Mouse (Mus musculus) heart, embryonic 11.5 days (tissue): ENCODE measurements around the gene Ptpn4. TPM values are rescaled to one million over a fixed set of nuclear protein-coding genes. Genes with fewer than 3 reads are reported as not detected.

ENCODE experiments used
- ATAC-seq: fragments of 200-750 bp; cut with Nextera tagmentation; replicated peaks from 2 replicates; pipeline ENCODE4 v1.8.0; 2017; ENCODE audit warnings: moderate library complexity; ENCODE audit not compliant: insufficient number of reproducible peaks, low FRiP score, low TSS enrichment
- H3K27ac ChIP-seq: fragments of 300-500 bp; sonication (generic); 2 replicates; pipeline ENCODE4 v1.5.1; 2014; ENCODE audit warnings: mild to moderate bottlenecking, low read depth, low read length
- H3K27me3 ChIP-seq: fragments of 300-500 bp; sonication (generic); 2 replicates; pipeline ENCODE4 v1.6.1; 2014; ENCODE audit warnings: mild to moderate bottlenecking, low read length, mixed read lengths; ENCODE audit not compliant: control insufficient read depth, insufficient read depth
- H3K36me3 ChIP-seq: fragments of 300-500 bp; sonication (generic); 2 replicates; pipeline ENCODE4 v1.6.1; 2014; ENCODE audit warnings: mild to moderate bottlenecking, low read length, moderate library complexity, mixed read lengths; ENCODE audit not compliant: control insufficient read depth, insufficient read depth
- H3K4me1 ChIP-seq: fragments of 300-500 bp; sonication (generic); 2 replicates; pipeline ENCODE4 v1.6.1; 2014; ENCODE audit warnings: low read length; ENCODE audit not compliant: control insufficient read depth, insufficient read depth
- H3K4me2 ChIP-seq: fragments of 300-500 bp; sonication (generic); 2 replicates; pipeline ENCODE4 v1.6.1; 2014; ENCODE audit warnings: mild to moderate bottlenecking, moderate library complexity
- H3K4me3 ChIP-seq: fragments of 300-500 bp; sonication (generic); 2 replicates; pipeline ENCODE4 v1.5.1; 2014; ENCODE audit warnings: low read depth, low read length
- H3K9ac ChIP-seq: fragments of 300-500 bp; sonication (generic); 2 replicates; pipeline ENCODE4 v1.6.1; 2014; ENCODE audit warnings: mild to moderate bottlenecking, low read depth, low read length, moderate library complexity
- H3K9me3 ChIP-seq: fragments of 300-500 bp; sonication (generic); replicated peaks from 2 replicates; pipeline ENCODE4 v1.6.1; 2016; ENCODE audit warnings: low read length; ENCODE audit not compliant: control insufficient read depth
- WGBS: fragments of 180-500 bp; shearing (Covaris S2); extraction: QIAGEN DNeasy Blood & Tissue Kit; methylation state at CpG from one replicate; pipeline ENCODE4 v1.1.7; 2014; ENCODE audit not compliant: insufficient replicate concordance; 5-methylcytosine and 5-hydroxymethylcytosine counted together
- polyA plus RNA-seq: library from polyadenylated mRNA; unstranded; fragments of >200 nt; fragmentation: Nextera tagmentation; extraction: Ambion mirVana; gene quantifications from 2 replicates; pipeline ENCODE4 v1.2.1, GENCODE M21; 2014

Ptpn4 gene
- polyA plus RNA-seq, 1 experiment from 2014 or later, result 5.9 TPM

DNA sequence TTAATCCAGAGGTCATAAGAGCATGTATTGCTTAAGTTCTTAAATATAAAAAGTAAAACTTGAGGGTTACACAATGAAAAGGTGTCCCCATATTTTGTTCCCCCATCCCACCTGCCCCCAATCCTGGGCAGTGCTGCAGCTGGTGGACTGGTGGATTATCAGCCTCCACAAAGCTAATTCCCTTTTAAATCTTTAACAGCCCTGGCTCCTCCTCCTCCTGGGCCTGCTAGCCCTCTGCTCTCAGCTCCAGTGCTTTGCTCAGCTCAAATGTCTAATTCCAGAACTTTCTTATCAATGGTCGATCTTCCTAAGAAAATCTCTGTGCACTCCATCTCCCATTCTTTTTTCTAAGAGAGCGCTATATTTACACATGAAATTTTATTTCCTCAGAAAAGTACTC, 191.1 kb downstream of the Ptpn4 start:
- H3K4me1 ChIP-seq, result peaks cover 22% of the 10 kb centered on the region
- H3K27ac ChIP-seq, result no peak overlapping the region
- H3K36me3 ChIP-seq, result no peaks in the 10 kb centered on the region
- no peak overlapping the region for H3K4me3 ChIP-seq
- no peak for ATAC-seq
- H3K9me3 ChIP-seq, result no peaks in the 10 kb centered on the region
- no peaks in the 10 kb centered on the region for H3K27me3 ChIP-seq
- 60% methylated on average over 2 of the region's 2 CpGs for WGBS
- H3K9ac ChIP-seq, result no peak overlapping the region
- no peak overlapping the region for H3K4me2 ChIP-seq

DNA sequence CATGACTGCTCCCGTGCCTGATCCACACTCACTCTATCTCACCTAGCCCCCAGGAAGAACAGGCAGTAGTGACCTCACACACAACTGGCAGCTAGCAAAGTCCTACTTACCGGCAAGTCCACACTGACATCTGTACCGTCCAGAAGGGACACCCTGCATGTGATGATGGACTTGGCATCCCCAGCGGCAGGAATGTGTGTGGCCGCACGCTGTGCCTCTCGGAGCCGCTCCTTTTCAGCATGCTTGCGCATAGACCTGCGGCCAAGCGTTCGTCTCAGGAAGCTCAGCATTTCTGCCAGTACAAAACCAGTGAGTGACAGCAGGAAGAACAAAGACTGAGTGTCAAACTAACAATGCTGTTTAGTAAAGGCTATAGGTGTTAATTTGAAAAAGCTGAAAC, 195.0 kb downstream of the Ptpn4 start:
- WGBS, result 46% methylated on average over 12 of the region's 12 CpGs
- no peaks in the 10 kb centered on the region for H3K36me3 ChIP-seq
- H3K9ac ChIP-seq, result no peak overlapping the region
- peaks cover 13% of the 10 kb centered on the region for H3K4me1 ChIP-seq
- no peak overlapping the region for H3K27ac ChIP-seq
- peak overlapping the region; percentile 11; the same call in 1 of the 2 replicates for H3K4me2 ChIP-seq
- H3K4me3 ChIP-seq, result no peak overlapping the region
- no peaks in the 10 kb centered on the region for H3K27me3 ChIP-seq
- H3K9me3 ChIP-seq, result no peaks in the 10 kb centered on the region
- no peak for ATAC-seq

DNA sequence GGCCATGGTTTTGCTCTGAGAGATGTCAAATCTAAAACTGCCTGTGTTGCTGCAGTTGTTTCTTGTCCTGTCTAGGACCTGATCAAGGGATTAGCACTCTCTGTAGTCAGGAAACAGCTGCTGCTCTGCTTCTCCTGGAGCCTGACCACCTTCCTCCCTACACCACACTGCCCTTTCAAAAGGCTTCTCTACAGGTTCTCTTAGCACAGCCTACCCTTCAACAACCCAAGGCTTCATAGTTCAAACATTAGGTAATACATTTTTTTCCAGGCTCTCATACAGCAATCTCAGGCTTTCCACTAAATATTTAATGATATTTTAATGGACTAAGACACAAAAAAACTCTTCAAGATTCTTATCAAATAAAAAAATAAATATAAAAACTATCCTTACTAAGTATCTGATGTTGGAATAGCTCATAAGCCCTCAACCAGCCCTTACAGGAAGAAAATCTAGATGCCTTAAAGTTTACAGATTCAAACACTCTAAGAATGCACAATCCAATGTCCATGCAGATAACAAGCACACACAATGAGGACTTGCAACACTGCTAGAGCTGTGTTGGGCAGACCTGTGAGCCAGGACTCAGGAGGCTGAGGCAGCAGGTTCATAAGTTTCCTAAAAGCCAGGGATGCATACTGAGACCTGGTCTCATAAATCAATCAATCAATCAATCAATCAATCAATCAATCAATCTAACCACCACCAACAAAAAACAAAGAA, 196.2 kb downstream of the Ptpn4 start:
- ATAC-seq, result no peak
- H3K4me3 ChIP-seq, result no peak overlapping the region
- no peak overlapping the region for H3K27ac ChIP-seq
- no peaks in the 10 kb centered on the region for H3K27me3 ChIP-seq
- H3K36me3 ChIP-seq, result no peaks in the 10 kb centered on the region
- H3K4me2 ChIP-seq, result no peak overlapping the region
- peaks cover 8% of the 10 kb centered on the region; the same call in 1 of the 2 replicates for H3K4me1 ChIP-seq
- H3K9me3 ChIP-seq, result no peaks in the 10 kb centered on the region
- H3K9ac ChIP-seq, result no peak overlapping the region

DNA sequence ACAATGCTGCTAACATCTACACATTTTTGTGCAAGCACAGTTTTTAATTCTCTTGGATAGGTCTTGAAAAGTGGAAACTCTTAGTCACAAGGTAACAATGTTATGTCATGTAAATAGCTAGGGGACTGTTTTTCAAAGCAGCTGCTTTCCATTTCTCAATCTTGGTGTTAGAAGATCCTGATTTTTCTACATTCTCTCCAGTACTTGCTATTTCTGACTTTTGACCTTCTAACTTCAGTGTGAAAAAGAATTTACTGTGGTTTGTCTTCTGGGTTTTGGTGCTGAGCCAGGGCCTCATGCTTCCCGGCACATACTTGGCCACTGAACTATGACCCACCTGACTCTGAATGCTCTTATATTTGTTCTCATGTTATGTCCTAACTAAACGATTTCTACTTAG, 197.4 kb downstream of the Ptpn4 start:
- 85% methylated on average over 2 of the region's 2 CpGs for WGBS
- no peak overlapping the region for H3K27ac ChIP-seq
- H3K9me3 ChIP-seq, result no peaks in the 10 kb centered on the region
- H3K4me2 ChIP-seq, result no peak overlapping the region
- ATAC-seq, result no peak
- H3K36me3 ChIP-seq, result no peaks in the 10 kb centered on the region
- no peak overlapping the region for H3K4me3 ChIP-seq
- no peaks in the 10 kb centered on the region for H3K27me3 ChIP-seq
- H3K4me1 ChIP-seq, result peaks cover 8% of the 10 kb centered on the region; the same call in 1 of the 2 replicates
- no peak overlapping the region for H3K9ac ChIP-seq

DNA sequence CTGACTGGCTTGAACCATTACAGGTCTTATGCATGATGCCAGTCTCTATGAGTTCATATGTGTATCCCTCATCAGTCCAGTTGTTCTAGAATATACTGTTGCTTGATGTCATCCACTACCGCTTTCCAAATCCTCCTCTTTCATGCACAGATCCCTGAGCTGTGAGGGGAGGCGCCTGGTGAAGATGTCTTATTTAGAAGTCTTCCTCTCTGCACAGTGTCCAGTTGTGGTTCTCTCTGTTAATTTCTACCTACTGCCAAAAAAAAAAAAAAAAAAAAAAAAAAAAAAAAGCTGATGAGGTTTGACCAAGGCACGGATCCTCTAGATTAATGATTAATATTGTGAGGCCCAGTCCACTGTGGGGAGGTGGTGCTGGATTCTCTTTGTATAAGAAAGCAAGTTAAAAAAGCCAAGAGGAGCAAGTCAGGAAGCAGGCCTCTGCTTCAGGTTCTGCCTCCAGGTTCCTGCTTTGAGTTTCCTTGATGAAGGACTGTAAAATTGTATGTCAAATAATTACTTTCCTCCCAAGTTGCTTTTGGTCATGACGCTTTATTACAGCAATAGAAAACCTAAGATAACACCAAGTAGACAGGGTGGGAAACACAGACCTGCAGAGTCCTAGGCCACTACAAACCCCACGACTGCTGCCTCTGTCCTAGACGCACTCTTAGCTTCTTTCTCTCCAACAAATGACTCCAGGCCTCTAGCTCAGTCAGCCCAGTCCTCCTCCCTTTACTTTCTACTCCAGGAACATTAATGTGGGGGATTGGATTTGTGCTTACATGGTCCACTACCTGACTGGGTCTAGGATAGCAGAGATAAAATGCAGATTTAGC, 200.0 kb downstream of the Ptpn4 start:
- Histone ChIP-seq H3K27ac (no peak overlapping the region), H3K9ac (no peak overlapping the region), H3K36me3 (no peaks in the 10 kb centered on the region), H3K4me1 (peaks cover 5% of the 10 kb centered on the region; the same call in 1 of the 2 replicates), H3K27me3 (no peaks in the 10 kb centered on the region), H3K4me2 (no peak overlapping the region), H3K4me3 (no peak overlapping the region), H3K9me3 (no peaks in the 10 kb centered on the region)
- no peak for ATAC-seq
- 85% methylated on average over 6 of the region's 6 CpGs for WGBS

DNA sequence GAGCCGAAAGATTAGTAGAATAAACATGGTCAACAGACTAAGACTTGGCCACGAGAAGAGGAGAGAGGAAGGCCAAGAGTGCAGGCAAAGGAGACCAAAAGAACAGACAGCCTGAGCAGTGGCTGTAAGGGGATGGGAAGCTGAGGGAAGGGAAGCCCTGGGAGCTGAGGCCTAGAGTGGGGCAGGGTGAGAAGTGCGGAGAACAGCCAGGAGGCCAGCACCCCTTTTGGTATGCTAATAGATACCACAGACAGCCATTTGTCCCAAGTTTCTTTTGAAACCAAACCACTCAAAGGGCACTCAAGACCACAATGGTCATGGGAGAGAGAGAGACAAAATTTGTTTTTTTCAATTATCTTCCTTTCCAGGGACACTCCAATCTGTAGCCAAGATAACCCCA, 202.7 kb downstream of the Ptpn4 start:
- H3K9me3 ChIP-seq, result no peaks in the 10 kb centered on the region
- no peak for ATAC-seq
- 0 out of 2 replicates have a peak, but pooled peaks cover 4% of the 10 kb centered on the region for H3K36me3 ChIP-seq
- peaks cover 4% of the 10 kb centered on the region; the same call in 1 of the 2 replicates for H3K4me1 ChIP-seq
- H3K4me3 ChIP-seq, result no peak overlapping the region
- no peak overlapping the region for H3K4me2 ChIP-seq
- H3K9ac ChIP-seq, result no peak overlapping the region
- H3K27ac ChIP-seq, result no peak overlapping the region
- 54% methylated on average over 3 of the region's 3 CpGs for WGBS
- no peaks in the 10 kb centered on the region for H3K27me3 ChIP-seq

DNA sequence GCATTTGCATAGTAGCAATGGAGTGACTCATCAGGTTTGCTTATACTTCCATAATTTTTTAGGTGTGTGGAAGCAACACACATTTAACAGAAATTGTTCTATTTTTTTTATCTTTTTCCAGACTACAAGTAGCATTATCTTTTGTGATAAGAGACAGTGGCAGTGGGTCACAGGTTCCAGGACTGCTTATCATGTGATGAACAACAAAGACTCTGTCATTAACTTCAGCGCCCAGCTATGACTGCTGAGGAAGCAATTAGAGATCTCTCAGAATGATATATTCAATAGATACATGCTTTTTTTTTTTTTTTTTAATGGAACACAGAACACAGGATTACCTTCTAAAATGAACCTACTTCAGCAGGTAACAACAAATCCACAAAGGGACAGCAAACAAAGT, 207.0 kb downstream of the Ptpn4 start:
- Histone ChIP-seq H3K36me3 (0 out of 2 replicates have a peak, but pooled peaks cover 4% of the 10 kb centered on the region), H3K27me3 (no peaks in the 10 kb centered on the region), H3K9me3 (no peaks in the 10 kb centered on the region), H3K4me3 (no peak overlapping the region), H3K9ac (no peak overlapping the region), H3K4me2 (no peak overlapping the region), H3K27ac (no peak overlapping the region), H3K4me1 (peaks cover 7% of the 10 kb centered on the region)
- no peak for ATAC-seq
- WGBS, result 28% methylated on average over 1 of the region's 1 CpGs

DNA sequence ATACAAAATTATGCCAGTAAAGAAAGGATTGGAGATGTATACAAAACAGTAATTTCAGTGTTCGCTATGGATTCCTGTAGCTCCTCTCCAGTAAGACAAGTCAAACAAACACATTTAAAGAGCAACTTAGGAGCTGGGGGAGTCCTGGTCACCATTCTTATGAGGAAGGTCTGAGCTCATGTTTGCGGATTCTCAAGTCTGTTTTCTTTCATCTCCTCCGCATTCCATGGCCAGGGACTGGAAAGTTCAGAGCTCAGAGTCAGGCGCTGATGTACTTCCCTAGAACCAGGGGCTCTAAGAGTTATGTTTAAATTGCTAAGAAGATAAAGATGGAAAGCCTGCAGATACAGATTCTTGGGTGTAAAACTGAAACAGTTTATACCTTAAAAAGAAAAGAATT, 210.6 kb downstream of the Ptpn4 start:
- ATAC-seq, result no peak
- Histone ChIP-seq H3K27me3 (no peaks in the 10 kb centered on the region), H3K4me1 (peaks cover 7% of the 10 kb centered on the region), H3K27ac (no peak overlapping the region), H3K4me3 (no peak overlapping the region), H3K9me3 (no peaks in the 10 kb centered on the region), H3K36me3 (no peaks in the 10 kb centered on the region), H3K9ac (no peak overlapping the region), H3K4me2 (no peak overlapping the region)
- WGBS, result 40% methylated on average over 4 of the region's 4 CpGs
